Mouse (Mus musculus): Measurements from ENCODE around the gene Fgfr2. TPM values are rescaled to one million over a fixed set of nuclear protein-coding genes. Genes with fewer than 3 reads are reported as not detected.

Fgfr2 gene
- polyA plus RNA-seq, 1 experiment from 2014 or later, result 169 TPM

DNA sequence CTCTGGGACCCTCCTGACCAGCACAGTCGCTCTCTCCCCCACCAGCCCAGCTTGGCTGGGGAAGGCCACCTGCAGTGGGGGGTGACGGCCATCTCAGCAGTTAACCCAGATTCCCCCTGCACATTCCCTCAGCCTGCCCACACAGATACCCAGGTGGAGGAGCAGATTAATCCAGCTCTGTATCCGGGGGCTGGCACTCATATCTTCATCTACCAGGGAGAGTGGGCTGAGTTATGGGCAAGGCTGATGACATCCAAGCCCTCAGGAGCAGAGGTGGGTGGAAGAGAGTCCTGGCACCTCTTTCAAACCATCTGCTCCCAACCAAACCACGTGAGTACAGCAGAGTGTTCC, 230.9 kb downstream of the Fgfr2 start:
- H3K36me3 ChIP-seq (ENCODE audit: control insufficient read depth, insufficient read depth, low read length), result no peaks in the 10 kb centered on the region
- no peaks in the 10 kb centered on the region for H3K9me3 ChIP-seq (ENCODE audit: control insufficient read depth, low read depth, low read length)
- H3K27ac ChIP-seq (ENCODE audit: low read length), result no peak overlapping the region
- no peak overlapping the region for H3K4me2 ChIP-seq (replicated peaks; ENCODE audit: low read depth, low read length)
- H3K4me1 ChIP-seq (ENCODE audit: control insufficient read depth, insufficient read depth, low read length), result no peaks in the 10 kb centered on the region
- no peak overlapping the region for H3K9ac ChIP-seq (replicated peaks; ENCODE audit: low read depth, low read length)
- H3K27me3 ChIP-seq (ENCODE audit: control insufficient read depth, insufficient read depth, low read length), result no peaks in the 10 kb centered on the region
- no peak overlapping the region for H3K4me3 ChIP-seq (ENCODE audit: low read depth, low read length)
- no peak for ATAC-seq (ENCODE audit: insufficient number of reproducible peaks, insufficient read depth, low FRiP score, low read depth)
- 53% methylated on average over 4 of the region's 4 CpGs for WGBS

DNA sequence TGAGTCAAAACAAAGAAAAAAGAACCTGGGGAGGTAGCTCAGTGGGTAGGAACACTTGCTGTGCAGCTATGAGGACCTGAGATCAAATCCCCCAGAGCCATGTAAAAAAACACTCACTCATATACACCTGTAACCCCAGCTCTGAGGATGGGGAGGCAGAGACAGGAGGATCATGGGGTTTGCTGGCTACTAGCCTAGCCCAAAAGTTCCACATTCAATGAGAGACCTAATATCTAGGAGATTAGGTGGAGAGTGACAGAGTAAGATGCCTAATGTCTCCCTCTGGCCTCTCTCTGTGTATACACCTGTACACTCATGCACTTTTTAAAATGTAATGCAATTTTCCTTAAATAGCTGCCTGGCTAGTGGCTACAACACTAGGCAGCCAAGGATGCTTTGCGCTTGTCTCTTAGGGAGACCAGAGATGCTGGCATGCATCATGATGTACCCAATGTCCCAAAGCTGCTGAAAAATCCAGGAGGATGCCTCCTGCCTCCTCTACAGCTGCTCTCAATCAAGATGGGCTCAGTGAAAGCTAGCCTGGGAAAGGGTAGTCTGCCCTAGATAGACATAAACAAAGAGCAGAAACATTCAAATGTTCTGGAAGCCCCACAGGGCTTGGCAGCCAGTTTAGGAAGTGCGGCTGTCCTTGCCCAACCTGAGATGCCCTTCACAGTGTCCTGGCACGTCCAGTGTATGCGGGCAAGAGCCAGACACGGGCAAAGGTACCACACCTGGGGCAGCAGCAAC, 231.4 kb downstream of the Fgfr2 start:
- H3K36me3 ChIP-seq (ENCODE audit: control insufficient read depth, insufficient read depth, low read length), result no peaks in the 10 kb centered on the region
- no peaks in the 10 kb centered on the region for H3K9me3 ChIP-seq (ENCODE audit: control insufficient read depth, low read depth, low read length)
- H3K4me1 ChIP-seq (ENCODE audit: control insufficient read depth, insufficient read depth, low read length), result no peaks in the 10 kb centered on the region
- no peak overlapping the region for H3K4me3 ChIP-seq (ENCODE audit: low read depth, low read length)
- 78% methylated on average over 5 of the region's 5 CpGs for WGBS
- H3K9ac ChIP-seq (replicated peaks; ENCODE audit: low read depth, low read length), result no peak overlapping the region
- no peak for ATAC-seq (ENCODE audit: insufficient number of reproducible peaks, insufficient read depth, low FRiP score, low read depth)
- no peaks in the 10 kb centered on the region for H3K27me3 ChIP-seq (ENCODE audit: control insufficient read depth, insufficient read depth, low read length)
- no peak overlapping the region for H3K4me2 ChIP-seq (replicated peaks; ENCODE audit: low read depth, low read length)
- H3K27ac ChIP-seq (ENCODE audit: low read length), result no peak overlapping the region

DNA sequence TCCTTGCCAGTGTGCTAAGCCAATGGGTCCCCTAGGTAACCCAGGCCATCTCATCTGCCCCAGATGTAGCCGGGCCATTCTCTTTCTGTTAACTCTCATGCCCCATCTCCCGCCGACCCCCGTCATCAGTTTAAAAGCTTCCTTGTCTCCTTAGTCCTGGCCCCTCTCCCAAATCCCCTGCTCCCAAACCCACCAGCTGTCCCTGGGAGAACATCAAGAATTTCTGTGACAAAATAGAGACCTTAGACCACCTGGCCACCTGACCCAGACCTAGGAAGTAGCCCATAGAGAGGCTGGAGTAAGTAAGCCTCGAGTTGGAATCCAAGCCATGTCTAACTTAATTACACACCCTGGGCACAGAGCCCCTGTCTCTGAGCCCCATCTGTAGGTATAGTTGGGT, 232.9 kb downstream of the Fgfr2 start:
- Histone ChIP-seq H3K27ac (ENCODE audit: low read length) (no peak overlapping the region), H3K4me1 (ENCODE audit: control insufficient read depth, insufficient read depth, low read length) (no peaks in the 10 kb centered on the region), H3K9me3 (ENCODE audit: control insufficient read depth, low read depth, low read length) (no peaks in the 10 kb centered on the region), H3K4me2 (replicated peaks; ENCODE audit: low read depth, low read length) (no peak overlapping the region), H3K36me3 (ENCODE audit: control insufficient read depth, insufficient read depth, low read length) (no peaks in the 10 kb centered on the region), H3K9ac (replicated peaks; ENCODE audit: low read depth, low read length) (no peak overlapping the region), H3K4me3 (ENCODE audit: low read depth, low read length) (no peak overlapping the region), H3K27me3 (ENCODE audit: control insufficient read depth, insufficient read depth, low read length) (no peaks in the 10 kb centered on the region)
- ATAC-seq (ENCODE audit: insufficient number of reproducible peaks, insufficient read depth, low FRiP score, low read depth), result no peak
- WGBS, result 94% methylated on average over 5 of the region's 5 CpGs

DNA sequence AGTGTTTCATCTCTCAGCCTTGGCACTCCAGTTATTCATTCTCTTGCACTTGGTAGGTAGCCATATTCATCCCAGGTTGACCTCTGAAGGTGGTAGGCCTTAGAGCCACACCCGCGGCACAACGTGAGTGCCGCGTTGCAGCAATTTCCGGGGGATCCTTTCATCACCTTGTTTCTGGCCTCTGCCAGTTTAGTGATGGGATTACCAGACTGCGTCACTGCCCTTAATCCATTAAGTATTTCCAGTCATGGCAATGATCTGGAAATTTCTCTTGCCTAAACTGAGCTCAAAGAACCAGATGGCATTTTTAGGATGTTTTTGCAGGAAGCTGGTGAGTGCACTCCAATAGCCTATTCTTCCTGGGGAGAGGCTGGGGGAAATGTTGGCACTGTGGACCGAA, 233.5 kb downstream of the Fgfr2 start:
- Histone ChIP-seq H3K4me2 (replicated peaks; ENCODE audit: low read depth, low read length) (no peak overlapping the region), H3K36me3 (ENCODE audit: control insufficient read depth, insufficient read depth, low read length) (no peaks in the 10 kb centered on the region), H3K27ac (ENCODE audit: low read length) (no peak overlapping the region), H3K27me3 (ENCODE audit: control insufficient read depth, insufficient read depth, low read length) (no peaks in the 10 kb centered on the region), H3K4me1 (ENCODE audit: control insufficient read depth, insufficient read depth, low read length) (no peaks in the 10 kb centered on the region), H3K9me3 (ENCODE audit: control insufficient read depth, low read depth, low read length) (no peaks in the 10 kb centered on the region), H3K4me3 (ENCODE audit: low read depth, low read length) (no peak overlapping the region), H3K9ac (replicated peaks; ENCODE audit: low read depth, low read length) (no peak overlapping the region)
- no peak for ATAC-seq (ENCODE audit: insufficient number of reproducible peaks, insufficient read depth, low FRiP score, low read depth)
- 93% methylated on average over 8 of the region's 8 CpGs for WGBS

DNA sequence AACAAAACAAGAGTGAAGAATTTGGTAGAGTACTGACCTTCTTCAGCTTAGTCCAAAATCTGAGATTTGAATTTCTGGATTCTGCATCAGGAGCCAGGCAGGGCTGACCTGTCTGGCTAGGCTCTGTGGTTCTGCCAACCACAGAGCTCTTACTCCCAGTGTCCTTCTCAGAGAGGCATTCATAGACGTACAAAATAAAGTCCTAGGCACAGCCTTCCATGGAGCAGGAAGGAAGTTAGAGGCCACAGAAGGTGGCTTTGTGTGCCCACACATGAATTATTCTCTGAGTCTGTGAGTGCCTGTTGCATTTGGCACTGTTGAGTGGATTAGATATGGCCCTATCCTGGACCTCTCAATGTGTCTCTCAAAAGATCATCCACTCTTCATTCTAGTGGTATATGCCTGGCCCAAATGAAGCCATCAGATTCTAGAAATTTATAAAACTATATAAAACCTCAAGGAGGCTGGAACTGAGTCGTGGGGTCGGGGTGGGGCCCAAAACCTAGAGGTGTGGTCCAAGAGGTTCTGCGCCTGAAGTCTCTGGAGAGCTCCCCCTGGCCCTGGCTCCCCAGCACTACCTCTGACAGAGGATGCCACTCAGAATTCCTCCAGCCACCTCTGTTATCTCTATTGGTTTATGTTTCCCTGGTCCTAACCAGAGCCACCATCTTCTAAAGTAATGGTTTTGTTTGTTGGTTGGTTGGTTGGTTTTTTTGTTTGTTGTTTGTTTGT, 234.5 kb downstream of the Fgfr2 start:
- no peak overlapping the region for H3K9ac ChIP-seq (replicated peaks; ENCODE audit: low read depth, low read length)
- H3K4me2 ChIP-seq (replicated peaks; ENCODE audit: low read depth, low read length), result no peak overlapping the region
- 68% methylated on average over 4 of the region's 4 CpGs for WGBS
- no peaks in the 10 kb centered on the region for H3K9me3 ChIP-seq (ENCODE audit: control insufficient read depth, low read depth, low read length)
- ATAC-seq (ENCODE audit: insufficient number of reproducible peaks, insufficient read depth, low FRiP score, low read depth), result no peak
- no peaks in the 10 kb centered on the region for H3K4me1 ChIP-seq (ENCODE audit: control insufficient read depth, insufficient read depth, low read length)
- peaks cover under 1% of the 10 kb centered on the region; the same call in 1 of the 2 replicates for H3K36me3 ChIP-seq (ENCODE audit: control insufficient read depth, insufficient read depth, low read length)
- no peak overlapping the region for H3K4me3 ChIP-seq (ENCODE audit: low read depth, low read length)
- H3K27me3 ChIP-seq (ENCODE audit: control insufficient read depth, insufficient read depth, low read length), result no peaks in the 10 kb centered on the region
- H3K27ac ChIP-seq (ENCODE audit: low read length), result no peak overlapping the region

DNA sequence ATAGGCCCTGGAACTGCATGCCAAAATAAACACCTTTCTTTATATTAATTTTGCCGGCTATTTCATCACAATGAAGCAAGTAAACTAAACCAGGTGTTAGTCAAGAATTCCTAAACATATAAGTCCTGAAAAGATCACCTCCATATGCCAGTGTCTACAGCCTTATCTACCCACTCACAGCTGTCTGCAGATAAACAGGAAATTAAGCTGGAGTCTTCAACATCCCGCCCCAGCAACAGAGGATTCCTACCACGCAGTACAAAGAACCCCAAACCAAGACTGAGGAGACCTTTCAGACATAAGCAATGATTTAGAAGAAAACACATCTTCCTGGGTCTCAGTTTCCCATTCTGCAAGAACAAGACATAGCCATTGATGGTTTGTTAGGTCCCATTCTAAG, 235.1 kb downstream of the Fgfr2 start:
- Histone ChIP-seq H3K9me3 (ENCODE audit: control insufficient read depth, low read depth, low read length) (no peaks in the 10 kb centered on the region), H3K4me3 (ENCODE audit: low read depth, low read length) (no peak overlapping the region), H3K27ac (ENCODE audit: low read length) (no peak overlapping the region), H3K9ac (replicated peaks; ENCODE audit: low read depth, low read length) (no peak overlapping the region), H3K4me1 (ENCODE audit: control insufficient read depth, insufficient read depth, low read length) (no peaks in the 10 kb centered on the region), H3K27me3 (ENCODE audit: control insufficient read depth, insufficient read depth, low read length) (no peaks in the 10 kb centered on the region), H3K4me2 (replicated peaks; ENCODE audit: low read depth, low read length) (no peak overlapping the region), H3K36me3 (ENCODE audit: control insufficient read depth, insufficient read depth, low read length) (peaks cover 6% of the 10 kb centered on the region; the same call in 1 of the 2 replicates)
- WGBS, result 53% methylated on average over 3 of the region's 3 CpGs
- ATAC-seq (ENCODE audit: insufficient number of reproducible peaks, insufficient read depth, low FRiP score, low read depth), result no peak

- no peak for ATAC-seq (ENCODE audit: insufficient number of reproducible peaks, insufficient read depth, low FRiP score, low read depth)
- Histone ChIP-seq H3K4me3 (ENCODE audit: low read depth, low read length) (no peak overlapping the region), H3K4me2 (replicated peaks; ENCODE audit: low read depth, low read length) (no peak overlapping the region), H3K9me3 (ENCODE audit: control insufficient read depth, low read depth, low read length) (no peaks in the 10 kb centered on the region), H3K36me3 (ENCODE audit: control insufficient read depth, insufficient read depth, low read length) (peaks cover 13% of the 10 kb centered on the region; the same call in 1 of the 2 replicates), H3K27me3 (ENCODE audit: control insufficient read depth, insufficient read depth, low read length) (no peaks in the 10 kb centered on the region), H3K9ac (replicated peaks; ENCODE audit: low read depth, low read length) (no peak overlapping the region), H3K27ac (ENCODE audit: low read length) (no peak overlapping the region), H3K4me1 (ENCODE audit: control insufficient read depth, insufficient read depth, low read length) (no peaks in the 10 kb centered on the region)
- 50% methylated on average over 7 of the region's 7 CpGs for WGBS
Observed at GRCm38 (mm10) chr7:132887019-132887804, 235.9 kb downstream of the Fgfr2 start.

DNA sequence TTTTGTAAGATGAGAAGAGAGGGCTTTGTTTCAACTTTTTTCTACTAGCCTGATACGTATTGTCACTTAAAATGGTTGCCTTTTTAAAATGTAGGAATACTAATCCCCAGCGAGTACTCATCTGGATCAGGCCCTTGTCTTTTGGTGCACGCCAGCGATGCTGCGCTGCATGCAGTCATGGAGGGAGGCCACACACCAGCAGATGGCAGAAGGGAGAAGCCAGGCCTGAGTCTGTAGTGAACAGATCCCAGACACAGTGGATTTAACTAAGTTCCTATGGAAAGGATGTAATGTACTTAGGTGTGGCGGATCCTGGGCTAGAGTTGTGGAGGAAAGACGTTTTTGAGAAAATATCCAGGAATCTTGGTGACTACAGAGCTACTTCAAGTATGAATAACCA, 239.1 kb downstream of the Fgfr2 start:
- H3K9ac ChIP-seq (replicated peaks; ENCODE audit: low read depth, low read length), result no peak overlapping the region
- WGBS, result 93% methylated on average over 7 of the region's 7 CpGs
- H3K27ac ChIP-seq (ENCODE audit: low read length), result no peak overlapping the region
- H3K9me3 ChIP-seq (ENCODE audit: control insufficient read depth, low read depth, low read length), result no peaks in the 10 kb centered on the region
- H3K4me2 ChIP-seq (replicated peaks; ENCODE audit: low read depth, low read length), result no peak overlapping the region
- peaks cover 38% of the 10 kb centered on the region for H3K36me3 ChIP-seq (ENCODE audit: control insufficient read depth, insufficient read depth, low read length)
- no peaks in the 10 kb centered on the region for H3K27me3 ChIP-seq (ENCODE audit: control insufficient read depth, insufficient read depth, low read length)
- H3K4me3 ChIP-seq (ENCODE audit: low read depth, low read length), result no peak overlapping the region
- no peak for ATAC-seq (ENCODE audit: insufficient number of reproducible peaks, insufficient read depth, low FRiP score, low read depth)
- no peaks in the 10 kb centered on the region for H3K4me1 ChIP-seq (ENCODE audit: control insufficient read depth, insufficient read depth, low read length)

Measured in stomach, embryonic 14.5 days (tissue).